Mouse (Mus musculus): ENCODE data around the gene Wnt16. TPM values are rescaled to one million over a fixed set of nuclear protein-coding genes. Genes with fewer than 3 reads are reported as not detected.
A peak's percentile ranks its signal among the peaks of the same experiment; 100 is the strongest.

The Wnt16 gene
- total RNA-seq, 2 experiments from 2014 or later = 0.89 to 1.4 TPM

DNA sequence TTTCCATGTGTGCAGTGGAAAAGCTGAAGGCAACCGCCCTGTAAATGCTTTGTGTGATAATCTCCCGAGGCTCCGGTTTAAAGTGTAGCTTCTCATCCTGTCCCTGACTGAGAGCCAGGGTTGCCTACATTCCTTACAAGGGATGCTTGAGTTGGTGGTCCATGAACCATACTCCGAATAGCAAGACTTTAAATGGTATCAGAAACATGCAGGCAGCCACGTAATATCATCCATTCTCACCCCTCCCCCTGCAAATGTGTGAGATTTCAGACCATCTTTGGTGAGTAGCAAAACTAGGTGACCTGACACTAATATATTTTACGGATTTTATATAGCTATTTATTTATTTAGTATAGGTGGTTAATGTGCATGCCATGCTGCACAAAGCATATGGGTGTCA is 9.0 kb downstream of the Wnt16 start:
- intact Hi-C loops (cut with DNase I) = loop anchor here (10.0 kb wide), 1 partner anchor 948 kb away; the partner anchor contains the start of gene Fezf1
- no peak for DNase-seq (ENCODE audit: low spot score in 2 of 2)

DNA sequence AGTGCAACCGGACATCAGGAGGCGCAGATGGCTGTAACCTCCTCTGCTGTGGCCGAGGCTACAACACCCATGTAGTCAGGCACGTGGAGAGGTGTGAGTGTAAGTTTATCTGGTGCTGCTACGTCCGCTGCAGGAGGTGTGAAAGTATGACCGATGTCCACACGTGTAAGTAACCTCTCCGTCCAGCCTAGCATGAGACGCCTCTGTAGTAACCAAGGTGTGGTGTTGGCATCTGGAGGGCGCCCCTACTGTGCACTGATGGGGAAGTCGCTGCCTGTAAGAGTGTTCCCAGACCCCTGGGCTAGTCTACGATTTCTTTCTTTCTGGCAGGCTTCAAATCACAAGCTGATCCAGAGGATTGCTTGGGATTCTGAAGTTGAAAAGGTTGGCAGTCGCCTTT is 10.0 kb downstream of the Wnt16 start:
- intact Hi-C loops (cut with DNase I) = loop anchor here (10.0 kb wide), 1 partner anchor 947 kb away; the partner anchor contains the start of gene Fezf1
- no peak for DNase-seq (ENCODE audit: low spot score in 2 of 2)

DNA sequence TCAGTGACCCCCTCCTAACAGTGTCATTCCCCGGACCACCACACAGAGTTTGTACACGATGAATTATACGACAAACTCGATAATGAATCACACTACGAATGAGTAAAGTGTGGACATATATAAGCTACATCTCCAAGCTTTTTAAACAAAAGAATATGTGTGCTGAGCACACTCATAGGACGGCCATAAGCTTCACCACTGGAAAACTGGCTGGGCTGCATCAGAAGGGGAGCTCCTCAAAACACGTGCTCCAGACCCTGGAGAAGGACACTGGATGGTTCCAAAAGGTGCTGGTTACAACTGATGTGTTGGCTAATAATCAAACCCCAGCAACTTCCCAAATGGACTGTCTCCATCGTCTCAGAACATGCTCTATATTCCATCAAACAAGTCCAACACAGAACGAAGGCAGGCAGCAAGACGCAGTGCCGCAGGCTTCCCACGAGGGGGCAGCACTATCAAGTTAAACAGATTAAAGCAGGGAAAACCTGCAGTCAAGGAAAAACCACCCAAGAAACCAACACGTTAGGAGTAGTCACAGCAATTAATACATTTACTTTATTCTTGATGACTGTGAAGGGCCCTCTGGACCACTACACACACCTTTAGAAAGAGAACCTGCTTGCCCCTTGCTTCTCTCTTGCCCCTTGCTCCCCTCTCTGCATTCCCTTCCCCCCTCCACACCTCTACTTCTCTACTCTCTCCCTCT is 37.5 kb downstream of the Wnt16 start:
- DNase-seq (ENCODE audit: low spot score in 2 of 2) = peak; percentile 86 to 88
- intact Hi-C loops (cut with DNase I) = loop anchor here (1.0 to 2.0 kb wide), 2 partner anchors 169 to 659 kb away; no protein-coding TSS in a partner anchor

DNA sequence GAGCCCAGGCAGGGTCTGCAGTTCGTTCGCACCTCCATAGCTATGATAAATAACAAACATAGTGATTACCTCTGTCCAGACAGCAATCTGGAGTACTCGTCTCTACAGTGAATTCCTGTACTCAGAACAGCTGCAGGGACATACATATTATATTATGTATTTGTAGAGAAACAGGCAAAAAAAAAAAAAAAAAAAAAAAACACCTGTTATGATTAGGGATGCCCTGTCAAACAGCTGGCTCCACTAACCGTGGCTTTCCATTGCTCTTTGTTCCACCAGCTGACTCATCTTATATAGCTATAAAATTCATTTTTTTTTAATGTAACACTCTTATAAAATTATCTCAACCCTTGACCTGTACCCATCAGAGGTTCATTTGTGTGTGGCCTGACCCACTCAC is 38.3 kb downstream of the Wnt16 start:
- DNase-seq (ENCODE audit: low spot score in 2 of 2) = no peak
- intact Hi-C loops (cut with DNase I) = no loop called here

DNA sequence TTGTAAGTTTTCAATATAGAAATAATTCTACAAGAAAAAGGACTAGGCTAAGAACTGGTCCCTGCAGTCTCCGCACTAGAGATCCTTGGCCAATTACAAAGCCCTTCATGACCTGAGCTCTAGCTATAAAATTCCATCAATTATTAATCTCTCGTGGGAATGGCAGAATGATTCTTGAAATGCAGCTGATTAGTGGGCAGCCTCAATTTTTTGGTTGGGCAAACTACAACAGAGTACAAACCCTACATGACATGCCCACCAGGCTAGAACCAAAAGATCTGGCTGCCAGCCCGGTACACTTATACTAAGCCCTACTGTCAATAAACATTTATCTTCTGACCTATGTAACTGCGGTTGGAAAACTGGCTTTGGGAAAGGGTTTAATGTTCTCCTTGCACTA is 39.1 kb downstream of the Wnt16 start:
- no peak for DNase-seq (ENCODE audit: low spot score in 2 of 2)
- intact Hi-C loops (cut with DNase I) = no loop called here

DNA sequence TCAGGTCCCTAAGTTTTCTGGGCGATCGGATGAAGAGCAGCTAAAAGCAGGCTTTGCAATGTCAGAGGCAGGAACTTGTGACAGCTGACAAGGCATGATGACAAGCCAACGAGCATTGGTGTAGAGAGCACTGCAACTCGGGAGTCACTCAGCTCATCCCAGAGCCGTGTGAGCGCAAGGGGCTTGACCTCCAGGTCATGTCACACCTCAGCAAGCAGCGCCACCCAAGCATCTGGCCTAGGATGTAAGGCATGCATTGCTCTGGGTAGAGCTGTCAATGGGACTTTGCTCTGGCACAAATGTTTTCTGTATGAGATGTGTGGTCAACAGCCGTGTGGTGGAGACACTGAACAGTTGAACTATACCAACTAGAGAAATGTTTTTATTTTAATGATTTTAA is 39.9 kb downstream of the Wnt16 start:
- no peak for DNase-seq (ENCODE audit: low spot score in 2 of 2)
- intact Hi-C loops (cut with DNase I) = no loop called here

DNA sequence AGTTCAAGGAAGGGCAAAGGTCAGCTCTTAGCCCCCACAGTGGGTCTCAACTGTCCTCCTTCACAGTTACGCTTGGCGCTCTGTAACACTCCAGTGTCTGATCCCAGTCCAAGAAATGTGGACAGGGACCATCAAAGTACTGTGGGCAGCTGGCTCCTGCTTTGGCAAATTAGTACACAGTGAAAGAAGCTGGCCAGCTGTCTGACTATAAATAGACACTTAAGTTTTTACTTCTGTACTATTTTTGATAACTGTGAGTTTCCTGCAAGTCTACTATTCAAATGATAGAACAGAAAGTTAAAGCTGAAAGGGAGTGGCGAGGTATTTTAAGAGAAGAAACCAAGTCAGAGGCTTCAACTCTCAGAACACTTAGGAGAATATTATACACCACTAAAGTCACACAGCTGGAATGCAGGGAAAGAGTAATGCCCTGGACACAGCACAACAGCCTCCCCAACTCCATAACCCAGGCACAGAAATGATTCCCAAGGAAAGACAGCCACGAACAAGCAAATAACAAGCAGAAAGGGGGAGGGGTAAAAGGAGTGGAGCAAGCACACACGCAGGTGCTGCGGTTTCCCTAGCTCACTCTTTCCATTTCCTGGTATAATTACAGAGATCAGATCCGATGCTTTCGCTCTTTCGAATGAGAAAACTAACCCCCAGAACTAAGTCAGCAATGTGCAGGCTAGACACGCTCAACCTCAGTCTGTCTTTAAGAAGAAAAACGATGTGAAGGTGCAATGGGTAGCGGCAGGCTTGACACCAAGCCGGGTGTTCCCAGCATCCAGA is 42.3 kb downstream of the Wnt16 start:
- peak in 1 of 2 experiments; percentile 20 for DNase-seq (ENCODE audit: low spot score in 2 of 2)
- intact Hi-C loops (cut with DNase I) = no loop called here

DNA sequence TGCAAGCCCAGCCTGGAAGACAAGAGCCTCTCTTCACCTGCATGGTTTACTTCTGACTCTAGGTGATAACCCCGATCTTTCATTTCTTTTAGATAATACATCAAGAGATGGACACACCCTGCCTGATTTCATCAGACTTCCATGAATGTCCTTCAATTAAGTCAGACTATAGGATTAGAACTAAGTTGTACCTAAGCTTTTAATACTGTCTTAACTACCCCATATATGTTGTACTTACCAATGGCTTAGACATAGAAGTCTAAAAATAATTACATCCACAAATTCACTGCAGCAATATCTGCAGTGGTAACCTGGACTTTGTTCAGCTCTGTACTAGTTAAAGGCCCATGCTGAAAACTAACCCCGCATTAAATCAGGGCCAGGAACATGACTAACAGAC is 44.5 kb downstream of the Wnt16 start:
- no peak for DNase-seq (ENCODE audit: low spot score in 2 of 2)
- intact Hi-C loops (cut with DNase I) = no loop called here

DNA sequence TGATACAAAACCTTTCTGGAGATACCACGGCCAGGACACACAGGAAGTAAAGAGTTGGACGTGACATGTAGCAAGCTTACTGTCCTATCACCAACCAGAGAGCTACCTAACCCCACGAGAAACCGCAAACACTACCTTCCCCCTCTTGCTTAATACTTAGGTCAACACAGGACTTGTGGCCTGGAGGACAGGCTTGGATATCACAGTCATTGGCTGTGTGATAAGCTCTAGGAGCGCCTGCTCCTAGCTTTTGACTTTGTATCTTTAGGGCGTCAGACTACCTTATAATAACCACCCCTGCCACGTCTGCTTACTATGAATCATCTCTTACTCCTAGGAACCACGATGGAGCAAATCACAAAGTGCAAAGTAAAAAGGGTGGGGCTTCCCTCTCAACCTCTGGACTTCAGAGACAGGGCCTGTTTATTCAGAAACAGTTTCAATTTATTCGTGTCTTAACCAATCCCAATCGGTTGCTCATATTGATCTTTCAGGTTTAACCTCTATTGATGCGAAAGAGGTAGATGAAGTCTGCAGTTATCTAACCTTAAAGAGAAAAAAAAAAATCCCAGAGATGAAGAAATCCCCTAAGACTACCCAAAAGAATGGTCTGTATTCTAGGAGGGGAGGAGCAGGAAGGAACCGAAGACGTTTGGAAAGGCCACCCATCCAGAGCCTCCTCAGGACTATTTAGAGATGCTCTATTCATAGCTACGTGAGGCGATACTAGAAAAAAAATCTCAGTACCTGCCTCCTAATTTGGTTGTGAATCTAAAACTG is 51.9 kb downstream of the Wnt16 start:
- intact Hi-C loops (cut with DNase I) = no loop called here
- no peak for DNase-seq (ENCODE audit: low spot score in 2 of 2)

DNA sequence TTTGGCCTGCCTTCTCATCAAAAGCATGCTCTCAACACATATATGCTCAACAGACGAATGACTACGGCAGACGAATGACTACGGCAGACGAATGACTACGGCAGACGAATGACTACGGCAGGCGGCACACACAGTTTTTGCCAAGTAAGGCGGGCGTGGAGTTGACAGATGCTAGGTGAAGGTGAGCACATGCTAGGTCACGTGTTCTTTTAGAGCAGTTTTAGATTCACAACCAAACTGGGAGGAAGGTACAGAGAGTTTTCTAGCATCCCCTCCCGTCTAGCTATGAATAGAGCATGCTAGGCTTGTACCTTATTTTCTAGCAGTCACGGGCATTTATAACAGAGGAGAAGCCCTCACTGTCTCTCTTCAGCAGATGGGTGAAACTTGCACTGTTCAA is 52.8 kb downstream of the Wnt16 start:
- no peak for DNase-seq (ENCODE audit: low spot score in 2 of 2)
- intact Hi-C loops (cut with DNase I) = no loop called here

DNA sequence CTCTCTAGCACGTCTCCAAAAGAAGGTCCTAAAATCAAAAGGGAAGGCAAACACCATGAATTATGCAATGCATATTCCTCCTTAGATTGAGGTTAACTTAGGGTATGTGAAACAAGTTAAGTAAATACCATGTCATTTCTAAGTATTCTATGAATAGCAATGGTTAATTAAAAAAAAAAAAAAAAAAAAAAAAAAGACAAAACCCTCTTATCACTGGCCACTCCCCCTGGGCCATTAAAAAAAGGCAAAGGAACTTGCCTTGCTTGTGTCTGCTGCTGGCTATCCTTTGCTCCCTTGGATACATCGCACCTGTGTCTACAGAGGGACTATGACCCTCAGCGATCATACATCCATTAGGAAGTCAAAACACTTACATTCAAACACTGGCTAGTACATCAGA is 55.3 kb downstream of the Wnt16 start:
- intact Hi-C loops (cut with DNase I) = no loop called here

DNA sequence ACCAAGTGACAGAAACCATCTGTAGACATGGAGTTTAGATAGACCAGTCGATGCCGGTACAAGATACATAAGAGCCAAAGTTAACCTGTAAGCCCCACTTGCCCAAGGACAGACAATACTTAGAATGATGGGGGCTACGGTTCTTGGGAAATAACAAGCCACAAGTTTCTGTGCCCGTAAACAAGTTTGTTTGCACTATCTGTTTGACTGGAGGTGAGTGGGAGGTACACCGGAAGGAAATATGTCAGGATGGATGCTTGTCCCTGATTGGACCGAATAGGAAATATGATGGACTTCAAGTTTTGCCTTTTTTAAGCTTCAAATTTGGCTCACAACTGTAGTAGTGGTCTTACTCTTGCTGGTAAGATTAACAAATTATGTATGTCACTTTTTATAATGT is 55.7 kb downstream of the Wnt16 start:
- intact Hi-C loops (cut with DNase I) = no loop called here
- DNase-seq (ENCODE audit: low spot score in 2 of 2) = no peak

More for the DNA sequence above, 55.3 kb downstream of the Wnt16 start:
- DNase-seq (ENCODE audit: low spot score in 2 of 2) = no peak

DNA sequence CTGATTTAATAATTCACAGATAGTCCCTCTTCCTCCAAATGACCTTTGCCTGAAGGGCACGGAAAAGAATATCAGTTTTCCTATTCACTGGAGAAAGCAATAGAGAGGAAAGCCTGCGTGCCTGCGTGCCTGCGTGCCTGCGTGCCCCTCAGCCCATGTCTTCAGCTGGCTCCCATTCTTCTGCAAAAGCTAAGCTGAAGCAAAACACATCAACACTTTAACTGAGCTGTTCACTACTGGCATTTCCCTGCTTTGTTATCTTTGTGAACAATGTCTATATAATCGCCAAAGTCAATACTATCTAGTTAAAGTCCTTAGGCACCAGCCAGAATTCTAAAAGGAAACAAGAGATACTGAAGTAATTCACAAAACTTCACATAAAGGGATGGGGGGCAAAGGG is 56.4 kb downstream of the Wnt16 start:
- DNase-seq (ENCODE audit: low spot score in 2 of 2) = no peak
- intact Hi-C loops (cut with DNase I) = no loop called here

DNA sequence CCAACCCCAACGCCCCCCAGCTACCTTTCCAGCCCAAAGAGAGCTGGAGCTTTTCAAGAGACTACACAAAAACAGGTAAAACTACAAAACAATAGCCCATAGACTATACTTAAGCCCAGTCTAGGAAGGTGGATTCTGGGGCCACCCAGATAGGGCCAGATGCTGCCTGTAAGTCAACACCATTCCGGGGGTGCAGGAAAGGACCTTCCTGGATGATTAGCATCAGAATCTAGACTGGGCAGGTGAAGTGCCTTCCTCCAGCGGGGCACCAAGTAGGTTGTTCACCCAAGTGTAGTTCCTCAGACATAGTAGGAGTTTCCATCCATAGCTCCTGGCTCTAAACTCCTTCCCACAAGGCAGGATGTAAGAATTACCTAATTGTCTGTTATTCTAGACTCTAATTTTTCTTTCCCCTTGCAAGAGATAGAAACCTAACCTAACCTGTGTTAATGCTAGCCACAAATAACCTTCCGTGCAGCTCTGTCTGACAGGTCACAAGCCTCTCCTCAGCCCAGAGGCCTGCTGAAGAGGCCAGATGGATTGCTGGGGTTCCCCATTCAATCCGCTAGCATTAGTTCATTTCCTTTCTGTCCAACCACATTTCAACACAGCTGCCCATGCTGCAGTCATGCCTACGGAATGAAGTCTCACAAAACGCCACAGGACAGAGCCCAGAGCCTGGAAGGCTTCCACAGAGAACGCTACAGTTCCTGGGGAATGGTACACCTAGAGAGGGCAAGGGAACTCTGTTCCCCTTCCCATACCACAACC is 59.3 kb downstream of the Wnt16 start:
- no peak for DNase-seq (ENCODE audit: low spot score in 2 of 2)
- intact Hi-C loops (cut with DNase I) = no loop called here

Other genes with a start within 250 kb of the Wnt16 start
- 100 to 1,000 TPM in 1 of 2 experiments, 10 to 100 TPM in 1; 90.6 to 102 TPM for gene Fam3c, start 68.0 kb downstream of the Wnt16 start, total RNA-seq (2021)

Data from left cerebral cortex, postnatal 14 days (tissue).